Mouse (Mus musculus): Measurements from ENCODE around the gene Zdhhc19. TPM values are rescaled to one million over a fixed set of nuclear protein-coding genes. Genes with fewer than 3 reads are reported as not detected.

Zdhhc19 gene
- polyA plus RNA-seq (2012; ENCODE audit: low replicate concordance), result not detected in 2 replicates

GRCm38 (mm10) chr16:32495965-32496364 is at the start of gene Zdhhc19:
Gene Zdhhc19 (plus strand): TSS chr16:32496265.

GRCm38 (mm10) chr16:32487234-32488111 is 8.6 kb upstream of the Zdhhc19 start, which contains the start of gene Slc51a:
Gene Slc51a (minus strand): TSS chr16:32487879.

GRCm38 (mm10) chr16:32608712-32609400 is 112.8 kb downstream of the Zdhhc19 start, which contains the start of gene Tfrc:
Gene Tfrc (plus strand): TSS chr16:32608920.

Other genes starting within 250 kb of the Zdhhc19 start
- 2.9 and 4.5 TPM in 2 replicates for gene Fbxo45, start 249.1 kb upstream of the Zdhhc19 start, polyA plus RNA-seq (2012; ENCODE audit: low replicate concordance)
- gene Wdr53, start 249.0 kb upstream of the Zdhhc19 start, polyA plus RNA-seq (2012; ENCODE audit: low replicate concordance), result 8.7 and 11.7 TPM in 2 replicates
- not detected in 2 replicates for gene Smco1, start 224.8 kb upstream of the Zdhhc19 start, polyA plus RNA-seq (2012; ENCODE audit: low replicate concordance)
- 7.9 and 9.9 TPM in 2 replicates for gene Rnf168, start 218.8 kb upstream of the Zdhhc19 start, polyA plus RNA-seq (2012; ENCODE audit: low replicate concordance)
- 9.1 and 13.5 TPM in 2 replicates for gene Ubxn7, start 164.0 kb upstream of the Zdhhc19 start, polyA plus RNA-seq (2012; ENCODE audit: low replicate concordance)
- not detected in 2 replicates for gene Tm4sf19, start 95.8 kb upstream of the Zdhhc19 start, polyA plus RNA-seq (2012; ENCODE audit: low replicate concordance)
- gene Tctex1d2, start 76.6 kb upstream of the Zdhhc19 start, polyA plus RNA-seq (2012; ENCODE audit: low replicate concordance), result 0.52 and 1.8 TPM in 2 replicates
- gene Pcyt1a, start 65.3 kb upstream of the Zdhhc19 start, polyA plus RNA-seq (2012; ENCODE audit: low replicate concordance), result 5.0 and 18.5 TPM in 2 replicates
- not detected in 2 replicates for gene Slc51a, start 8.4 kb upstream of the Zdhhc19 start, polyA plus RNA-seq (2012; ENCODE audit: low replicate concordance)
- gene Tfrc, start 112.7 kb downstream of the Zdhhc19 start, polyA plus RNA-seq (2012; ENCODE audit: low replicate concordance), result 0.64 and 11.6 TPM in 2 replicates
- gene Tnk2, start 147.6 kb downstream of the Zdhhc19 start, polyA plus RNA-seq (2012; ENCODE audit: low replicate concordance), result 311 and 674 TPM in 2 replicates
- gene Muc4, start 239.6 kb downstream of the Zdhhc19 start, polyA plus RNA-seq (2012; ENCODE audit: low replicate concordance), result 0.01 TPM in 1 of 2 replicates, not detected in the other

Data from hematopoietic multipotent progenitor cell, adult 10-12 weeks (in vitro differentiated cells).